Mouse (Mus musculus) adrenal gland, postnatal 36 days (tissue): ENCODE measurements around the gene Pdcl. TPM values are rescaled to one million over a fixed set of nuclear protein-coding genes. Genes with fewer than 3 reads are reported as not detected.
A peak's percentile ranks its signal among the peaks of the same experiment; 100 is the strongest.

ENCODE experiments used
- DNase-seq, 2 experiments: peaks; one replicate each; pipeline ENCODE4 v3.0.0; 2021; ENCODE audit warnings: mixed read lengths in 1 of 2
- long read RNA-seq, 2 experiments: library from polyadenylated mRNA; stranded (forward); transcript quantifications; one replicate each; pipeline ENCODE4 v2.0.0; 2021; ENCODE audit warnings: borderline sequencing depth in 2 of 2
- total RNA-seq, 2 experiments: library from RNA; stranded (reverse); gene quantifications; 2 replicates each; pipeline ENCODE4 v1.2.3; 2021

Pdcl gene
- 10 to 100 TPM; 36.9 to 51.0 TPM for total RNA-seq
- long read RNA-seq, experiment 1, transcript Pdcl-201 (4 exons, 2,858 nt): major isoform, 35 of 40 reads
- long read RNA-seq, experiment 1, partial matches to known transcripts: 1 of 40 reads
- long read RNA-seq, experiment 1, other reads (novel, unspliced or antisense): 0 of 40 reads
- long read RNA-seq, experiment 2, transcript Pdcl-201 (4 exons, 2,858 nt): major isoform, 6 of 6 reads
- long read RNA-seq, experiment 2, partial matches to known transcripts: 0 of 6 reads
- long read RNA-seq, experiment 2, other reads (novel, unspliced or antisense): 0 of 6 reads

- DNase-seq: peak; percentile 93 to 95
Measured at GRCm38 (mm10) chr2:37358633-37359540, at the start of gene Pdcl. Gene Pdcl (minus strand): TSS chr2:37359332.

DNA sequence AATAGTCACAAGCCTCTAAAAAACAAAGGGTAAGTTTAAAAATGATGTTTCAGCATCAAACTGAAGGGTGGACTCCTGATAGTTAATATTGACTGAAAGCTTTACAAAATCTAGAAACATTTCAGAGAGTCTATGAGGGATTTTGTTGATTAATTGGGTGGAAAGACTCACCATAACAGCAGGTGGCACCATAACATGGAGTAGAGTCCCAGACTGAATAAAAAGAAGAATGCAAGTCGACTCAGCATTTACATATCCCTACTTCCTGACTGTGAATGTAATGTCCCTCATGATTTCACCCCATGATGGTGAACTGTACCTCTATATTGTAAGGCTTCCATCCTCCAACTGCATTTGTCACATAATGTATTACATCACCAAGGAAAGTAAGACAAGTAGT lies 36.4 kb upstream of the Pdcl start:
- DNase-seq: no peak

DNA sequence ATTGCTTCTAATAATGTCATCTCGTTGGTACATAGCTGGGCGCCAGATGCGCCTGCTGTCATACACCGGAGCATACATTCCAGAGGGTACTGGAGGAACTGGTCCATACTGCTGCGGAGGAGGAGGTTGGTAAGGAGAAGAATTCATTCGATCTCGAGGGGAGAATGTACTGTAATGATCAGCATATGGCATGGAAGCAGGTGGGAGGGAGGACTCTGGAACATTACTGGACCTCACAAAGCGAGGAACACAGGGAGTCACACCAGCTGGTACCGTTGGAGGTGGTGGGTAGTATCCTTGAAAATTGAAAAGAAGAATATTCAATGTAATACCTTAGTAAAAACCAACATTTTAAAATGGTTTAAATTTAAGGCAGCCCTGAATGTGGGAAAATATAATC lies 23.8 kb upstream of the Pdcl start:
- DNase-seq: no peak

DNA sequence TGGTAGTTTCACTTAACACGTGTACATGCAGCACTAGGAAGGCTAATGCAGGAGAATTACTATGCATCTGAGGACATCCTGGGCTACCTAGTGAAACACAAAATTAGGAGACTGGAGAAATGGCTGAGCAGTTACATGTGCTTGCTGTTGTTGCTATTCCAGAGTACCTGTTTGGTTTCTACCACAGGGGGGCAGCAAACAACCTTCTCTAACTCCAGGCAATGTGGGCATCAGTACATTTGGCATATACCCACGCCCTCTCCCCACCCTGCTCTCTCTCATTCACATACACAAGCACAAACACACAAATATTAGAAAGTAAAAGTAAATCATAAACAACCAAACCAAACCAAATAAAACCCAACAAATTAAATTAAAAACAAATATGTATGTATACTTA lies 21.1 kb upstream of the Pdcl start:
- peak; percentile 44 to 75 for DNase-seq

DNA sequence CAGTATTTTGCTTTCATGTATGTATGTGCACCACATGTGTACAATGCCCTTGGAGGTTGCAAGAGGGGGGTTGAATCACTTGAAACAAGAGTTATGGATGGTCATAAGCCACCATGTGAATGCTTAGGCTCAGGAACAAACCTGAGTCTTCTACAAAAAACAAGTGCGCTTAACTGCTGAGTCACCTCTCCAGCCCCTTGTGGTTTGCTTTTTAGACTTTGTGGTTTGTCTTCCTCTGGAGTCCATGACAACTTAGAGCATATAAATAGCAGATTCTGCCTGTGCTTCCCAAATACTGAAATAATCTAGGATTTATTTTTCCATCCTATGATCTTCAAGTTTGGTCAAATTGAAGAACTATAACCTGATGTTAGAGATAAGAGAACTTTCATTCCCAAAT lies 16.9 kb upstream of the Pdcl start:
- no peak for DNase-seq

DNA sequence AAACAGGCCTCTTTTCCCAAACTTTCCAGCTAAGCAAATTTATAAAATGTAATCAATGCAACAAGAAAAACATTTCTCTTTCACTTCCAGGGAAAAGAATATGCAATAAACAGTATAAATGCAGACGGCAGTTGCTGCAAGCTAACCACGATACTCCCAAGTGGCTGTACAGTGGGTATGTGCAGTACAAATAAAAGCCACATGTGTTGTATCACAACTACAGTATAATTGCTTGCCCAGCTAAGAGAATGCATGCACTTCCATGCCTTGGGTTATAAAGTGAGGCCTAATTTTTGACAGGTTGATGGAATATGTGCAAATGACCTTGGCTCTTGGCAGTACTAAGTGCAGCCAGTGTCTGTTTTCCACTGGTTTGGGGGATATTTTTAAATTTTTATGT lies 11.5 kb upstream of the Pdcl start:
- DNase-seq: no peak

GRCm38 (mm10) chr2:37359908-37360307 lies 776 bp upstream of the Pdcl start:
- DNase-seq: no peak

DNA sequence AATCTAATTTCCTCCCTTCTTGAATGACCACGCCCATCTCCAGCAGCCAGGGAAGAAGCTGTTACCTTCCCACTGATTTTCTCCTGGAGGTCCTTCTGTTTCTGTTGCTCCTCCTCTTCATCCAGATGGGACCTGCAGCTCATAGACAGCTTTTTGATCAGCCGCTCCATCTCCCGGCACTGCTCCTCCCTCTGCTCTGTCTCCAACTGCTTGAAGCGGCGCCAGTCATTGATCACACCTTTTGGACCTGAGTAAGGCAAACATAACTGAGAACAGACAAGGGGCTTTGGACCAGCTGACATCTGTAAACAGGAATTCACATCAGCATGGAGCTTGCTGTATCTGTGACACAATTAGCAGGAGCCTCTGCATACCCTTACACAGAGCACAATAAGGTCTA lies 3.6 kb downstream of the Pdcl start:
- no peak for DNase-seq

DNA sequence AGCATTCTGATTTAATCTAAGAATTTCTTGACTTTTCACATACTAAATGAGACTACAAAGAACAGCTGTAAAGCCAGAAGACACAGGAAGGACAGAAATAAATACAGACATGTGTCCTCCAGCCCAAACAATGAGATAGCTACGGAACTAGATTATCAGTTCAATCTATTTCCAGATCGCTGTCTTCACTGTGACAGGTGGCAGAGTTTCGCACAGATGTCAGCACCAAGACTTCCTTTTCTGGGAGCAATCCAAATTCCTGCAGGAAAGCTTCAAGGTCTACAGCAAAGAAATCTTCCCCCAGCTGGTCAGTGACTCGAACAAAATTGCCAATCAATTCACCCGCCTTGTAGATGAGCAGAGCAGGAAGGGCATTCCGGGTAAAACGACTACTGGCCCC lies 7.5 kb downstream of the Pdcl start:
- DNase-seq: peak in 1 of 2 experiments; percentile 20

GRCm38 (mm10) chr2:37338497-37339187 lies 20.5 kb downstream of the Pdcl start:
- DNase-seq: peak; percentile 56 to 72

- DNase-seq: no peak
Measured at GRCm38 (mm10) chr2:37333321-37333720, 25.8 kb downstream of the Pdcl start.

DNA sequence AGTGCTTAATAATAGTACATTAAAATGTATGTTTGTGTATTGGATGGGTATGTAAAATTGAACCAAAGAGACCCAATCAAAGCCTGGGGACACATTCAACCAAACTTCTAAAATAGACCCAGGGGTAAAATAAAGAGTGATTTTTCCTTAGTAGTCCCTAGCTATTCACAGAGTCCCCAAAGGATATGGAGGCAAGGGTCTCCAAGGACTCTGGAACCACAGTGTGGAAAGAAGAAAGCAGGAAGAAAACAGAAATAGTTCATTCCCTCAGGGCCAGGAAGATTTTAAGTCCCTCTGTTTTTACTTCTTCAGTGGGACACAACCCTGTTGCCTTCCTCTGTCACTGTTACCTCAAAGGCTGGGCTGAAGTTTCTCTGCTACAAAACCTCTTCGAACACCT lies 32.9 kb downstream of the Pdcl start, which contains the start of gene Olfr368:
Gene Olfr368 (plus strand): TSS at position 301 of the 400 bp plus-strand sequence.
- DNase-seq: no peak

Other genes starting within 250 kb of the Pdcl start
- gene Olfr362, start 241.4 kb downstream of the Pdcl start, total RNA-seq: not detected
- not detected for gene Olfr364-ps1, start 220.0 kb downstream of the Pdcl start, total RNA-seq
- not detected for gene Olfr365, start 171.1 kb downstream of the Pdcl start, total RNA-seq
- not detected for gene Olfr366, start 147.8 kb downstream of the Pdcl start, total RNA-seq
- gene Olfr368, start 32.8 kb downstream of the Pdcl start, total RNA-seq: not detected
- 10 to 100 TPM; 43.6 to 45.8 TPM for gene Rc3h2, start 63.6 kb upstream of the Pdcl start, total RNA-seq
- 1 to 10 TPM; 8.4 to 8.7 TPM for gene Zbtb26, start 83.8 kb upstream of the Pdcl start, total RNA-seq
- 10 to 100 TPM; 14.0 to 14.1 TPM for gene Zbtb6, start 83.8 kb upstream of the Pdcl start, total RNA-seq
- 10 to 100 TPM; 52.9 to 67.4 TPM for gene Rabgap1, start 83.9 kb upstream of the Pdcl start, total RNA-seq
- 1 to 10 TPM in 1 of 2 experiments, under 1 TPM in 1; 0.95 to 2.7 TPM for gene Gpr21, start 157.0 kb upstream of the Pdcl start, total RNA-seq